Mouse (Mus musculus): ENCODE results near the gene Med6. TPM values are rescaled to one million over a fixed set of nuclear protein-coding genes. Genes with fewer than 3 reads are reported as not detected.
A peak's percentile ranks its signal among the peaks of the same experiment; 100 is the strongest.
"Not testable (repeated sequence)": the region's sequence is repeated elsewhere in the genome, so short reads cannot be mapped to it uniquely, and the experiment has no call there.

The Med6 gene
- polyA plus RNA-seq, 2 experiments = 27.2 to 38.7 TPM

DNA sequence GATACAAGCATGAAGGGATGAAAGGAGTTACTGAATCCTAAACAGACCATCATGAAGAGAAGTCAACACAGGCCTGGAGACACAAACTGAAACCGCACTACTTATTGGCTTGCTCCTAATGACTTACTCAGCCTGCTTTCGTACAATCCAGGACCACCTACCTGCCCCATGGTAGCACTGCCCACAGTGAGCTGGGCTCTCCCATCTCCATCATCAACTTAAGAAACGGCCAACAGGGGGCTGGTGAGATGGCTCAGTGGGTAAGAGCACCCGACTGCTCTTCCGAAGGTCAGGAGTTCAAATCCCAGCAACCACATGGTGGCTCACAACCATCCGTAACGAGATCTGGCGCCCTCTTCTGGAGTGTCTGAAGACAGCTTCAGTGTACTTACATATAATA, 64.2 kb downstream of the Med6 start:
- not testable (repeated sequence) for H3K4me1 ChIP-seq (replicated peaks; ENCODE audit: control insufficient read depth in 2 of 2, insufficient read depth in 2 of 2, low read length in 1 of 2); H3K27ac ChIP-seq; H3K9me3 ChIP-seq (ENCODE audit: control insufficient read depth, low read length); DNase-seq (ENCODE audit: low read depth in 3 of 3, low spot score in 3 of 3); H3K9ac ChIP-seq (replicated peaks); H3K36me3 ChIP-seq (replicated peaks; ENCODE audit: control insufficient read depth, insufficient read depth, low read depth); H3K4me2 ChIP-seq (ENCODE audit: low read depth); H3K27me3 ChIP-seq (ENCODE audit: control insufficient read depth, insufficient read depth, low read length); H3K4me3 ChIP-seq (ENCODE audit: insufficient read depth in 1 of 2, low read depth in 2 of 2, low read length in 2 of 2); ATAC-seq (ENCODE audit: insufficient read depth)
- peak; percentile 30; the same call in 1 of the 2 replicates for TF ChIP-seq CTCF (IDR thresholded peaks at IDR 0.05; ENCODE audit: low read depth)
- WGBS (ENCODE audit: insufficient replicate concordance) = 75% methylated on average over 5 of the region's 8 CpGs

Other genes starting within 250 kb of the Med6 start
- gene Gm4787, start 215.5 kb downstream of the Med6 start, polyA plus RNA-seq (2012; rRNA removed) = 0.13 and 0.21 TPM in 2 replicates
- gene Gm4787, start 215.5 kb downstream of the Med6 start, polyA plus RNA-seq (2014; fragmentation: Nextera tagmentation; extraction: Ambion mirVana) = 0.06 and 0.18 TPM in 2 replicates
- gene Adam4, start 173.1 kb downstream of the Med6 start, polyA plus RNA-seq (2012; rRNA removed) = 0.14 and 0.31 TPM in 2 replicates
- 0.05 and 0.08 TPM in 2 replicates for gene Adam4, start 173.1 kb downstream of the Med6 start, polyA plus RNA-seq (2014; fragmentation: Nextera tagmentation; extraction: Ambion mirVana)
- 21.1 and 36.3 TPM in 2 replicates for gene Cox16, start 109.9 kb downstream of the Med6 start, polyA plus RNA-seq (2012; rRNA removed)
- 77.3 and 84.2 TPM in 2 replicates for gene Cox16, start 109.9 kb downstream of the Med6 start, polyA plus RNA-seq (2014; fragmentation: Nextera tagmentation; extraction: Ambion mirVana)
- gene Gm20498, start 62.1 kb downstream of the Med6 start, polyA plus RNA-seq (2012; rRNA removed) = 3.9 and 4.8 TPM in 2 replicates
- 13.0 and 14.4 TPM in 2 replicates for gene Gm20498, start 62.1 kb downstream of the Med6 start, polyA plus RNA-seq (2014; fragmentation: Nextera tagmentation; extraction: Ambion mirVana)
- gene Synj2bp, start 62.1 kb downstream of the Med6 start, polyA plus RNA-seq (2012; rRNA removed) = 4.0 and 8.2 TPM in 2 replicates
- gene Synj2bp, start 62.1 kb downstream of the Med6 start, polyA plus RNA-seq (2014; fragmentation: Nextera tagmentation; extraction: Ambion mirVana) = 12.1 and 15.2 TPM in 2 replicates
- gene Adam21, start 26.5 kb downstream of the Med6 start, polyA plus RNA-seq (2012; rRNA removed) = 0.02 TPM in 1 of 2 replicates, not detected in the other
- not detected in 2 replicates for gene Adam21, start 26.5 kb downstream of the Med6 start, polyA plus RNA-seq (2014; fragmentation: Nextera tagmentation; extraction: Ambion mirVana)
- 0.02 and 0.03 TPM in 2 replicates for gene Ttc9, start 36.2 kb upstream of the Med6 start, polyA plus RNA-seq (2012; rRNA removed)
- gene Ttc9, start 36.2 kb upstream of the Med6 start, polyA plus RNA-seq (2014; fragmentation: Nextera tagmentation; extraction: Ambion mirVana) = 0.05 TPM in 1 of 2 replicates, not detected in the other
- 0.02 and 0.03 TPM in 2 replicates for gene Map3k9, start 186.2 kb upstream of the Med6 start, polyA plus RNA-seq (2012; rRNA removed)
- 0.04 and 0.06 TPM in 2 replicates for gene Map3k9, start 186.2 kb upstream of the Med6 start, polyA plus RNA-seq (2014; fragmentation: Nextera tagmentation; extraction: Ambion mirVana)

Measured in liver, embryonic 14.5 days (tissue).